Mouse (Mus musculus) liver, embryonic 13.5 days (tissue): Measurements from ENCODE around the gene Sox30. TPM values are rescaled to one million over a fixed set of nuclear protein-coding genes. Genes with fewer than 3 reads are reported as not detected.

Source experiments
- ATAC-seq: fragments of 200-750 bp; cut with Nextera tagmentation; 2 replicates; pipeline ENCODE4 v1.8.0; 2017; ENCODE audit warnings: low read depth, mild to moderate bottlenecking, moderate number of reproducible peaks, moderate library complexity
- DNase-seq: peaks from one replicate; pipeline ENCODE4 v3.0.0; 2022
- H3K27ac ChIP-seq: fragments of 300-500 bp; sonication (generic); 2 replicates; pipeline ENCODE4 v1.5.1; 2015; ENCODE audit warnings: moderate library complexity, mild to moderate bottlenecking, inconsistent platforms
- H3K27me3 ChIP-seq: fragments of 300-500 bp; sonication (generic); 2 replicates; pipeline ENCODE4 v1.6.1; 2015; ENCODE audit warnings: mild to moderate bottlenecking, inconsistent platforms
- H3K36me3 ChIP-seq: fragments of 300-500 bp; sonication (generic); 2 replicates; pipeline ENCODE4 v1.6.1; 2015; ENCODE audit warnings: mild to moderate bottlenecking, inconsistent platforms
- H3K4me1 ChIP-seq: fragments of 300-500 bp; sonication (generic); replicated peaks from 2 replicates; pipeline ENCODE4 v1.6.1; 2015; ENCODE audit warnings: inconsistent platforms
- H3K4me2 ChIP-seq: fragments of 300-500 bp; sonication (generic); 2 replicates; pipeline ENCODE4 v1.6.1; 2015; ENCODE audit warnings: inconsistent platforms, mild to moderate bottlenecking, moderate library complexity
- H3K4me3 ChIP-seq: fragments of 300-500 bp; sonication (generic); replicated peaks from 2 replicates; pipeline ENCODE4 v1.5.1; 2015; ENCODE audit warnings: mild to moderate bottlenecking, inconsistent platforms
- H3K9ac ChIP-seq: fragments of 300-500 bp; sonication (generic); 2 replicates; pipeline ENCODE4 v1.6.1; 2015; ENCODE audit warnings: mild to moderate bottlenecking, inconsistent platforms
- H3K9me3 ChIP-seq: fragments of 300-500 bp; sonication (generic); replicated peaks from 2 replicates; pipeline ENCODE4 v1.6.1; 2016; ENCODE audit warnings: inconsistent platforms
- WGBS: fragments of 180-500 bp; shearing (Covaris S2); methylation state at CpG from one replicate; pipeline ENCODE4 v1.1.7; 2015; ENCODE audit not compliant: insufficient replicate concordance; 5-methylcytosine and 5-hydroxymethylcytosine counted together
- polyA plus RNA-seq: library from polyadenylated mRNA; unstranded; fragments of >200 nt; fragmentation: Nextera tagmentation; extraction: Ambion mirVana; gene quantifications from 2 replicates; pipeline ENCODE4 v1.2.1, GENCODE M21; 2015

The Sox30 gene
- polyA plus RNA-seq, 1 experiment from 2014 or later: not detected

GRCm38 (mm10) chr11:46058011-46058410 is 77.9 kb downstream of the Sox30 start:
- peaks cover 19% of the 10 kb centered on the region for H3K4me1 ChIP-seq
- H3K27me3 ChIP-seq: peaks cover 87% of the 10 kb centered on the region
- DNase-seq: no peak
- no peak overlapping the region for H3K27ac ChIP-seq
- peak overlapping the region; percentile 17; the same call in 1 of the 2 replicates for H3K4me2 ChIP-seq
- H3K4me3 ChIP-seq: no peak overlapping the region
- no peaks in the 10 kb centered on the region for H3K36me3 ChIP-seq
- WGBS: 50% methylated on average over 9 of the region's 9 CpGs
- H3K9ac ChIP-seq: no peak overlapping the region
- no peaks in the 10 kb centered on the region for H3K9me3 ChIP-seq
- ATAC-seq: no peak

DNA sequence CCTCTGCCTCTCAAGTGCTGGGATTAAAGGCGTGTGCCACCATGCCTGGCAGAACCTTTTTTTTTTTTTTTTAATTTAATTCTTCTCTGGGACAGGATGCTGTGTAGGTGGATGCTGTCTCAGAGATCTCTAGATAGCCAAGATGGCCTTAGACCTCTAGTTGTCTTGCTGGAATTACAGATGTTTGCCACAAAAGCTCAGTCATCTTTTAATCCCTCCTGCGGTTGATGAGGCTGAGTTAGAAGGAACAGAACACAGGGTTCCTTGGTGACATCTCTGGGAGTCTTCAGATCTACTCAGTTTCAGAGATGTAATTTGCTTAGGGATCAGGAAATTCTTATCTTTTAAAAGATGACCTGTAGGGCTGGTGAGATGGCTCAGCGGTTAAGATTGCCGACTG is 78.8 kb downstream of the Sox30 start:
- H3K4me2 ChIP-seq: no peak overlapping the region
- no peaks in the 10 kb centered on the region for H3K36me3 ChIP-seq
- WGBS: 81% methylated on average over 4 of the region's 4 CpGs

GRCm38 (mm10) chr11:46059887-46060650 is 80.0 kb downstream of the Sox30 start:
- no peak overlapping the region for H3K27ac ChIP-seq
- no peak overlapping the region for H3K4me2 ChIP-seq
- no peak for ATAC-seq
- peaks cover 19% of the 10 kb centered on the region for H3K4me1 ChIP-seq
- H3K36me3 ChIP-seq: no peaks in the 10 kb centered on the region
- DNase-seq: no peak
- H3K9me3 ChIP-seq: no peaks in the 10 kb centered on the region
- H3K9ac ChIP-seq: no peak overlapping the region
- peaks cover 80% of the 10 kb centered on the region for H3K27me3 ChIP-seq
- 45% methylated on average over 8 of the region's 8 CpGs for WGBS
- no peak overlapping the region for H3K4me3 ChIP-seq

More for the DNA sequence above, 78.8 kb downstream of the Sox30 start:
- H3K9ac ChIP-seq: no peak overlapping the region
- H3K9me3 ChIP-seq: no peaks in the 10 kb centered on the region
- no peak overlapping the region for H3K27ac ChIP-seq
- peaks cover 86% of the 10 kb centered on the region for H3K27me3 ChIP-seq
- peaks cover 19% of the 10 kb centered on the region for H3K4me1 ChIP-seq
- DNase-seq (no peak), ATAC-seq (no peak)
- no peak overlapping the region for H3K4me3 ChIP-seq

GRCm38 (mm10) chr11:46060651-46061020 is 80.5 kb downstream of the Sox30 start:
- no peaks in the 10 kb centered on the region for H3K36me3 ChIP-seq
- no peak overlapping the region for H3K4me2 ChIP-seq
- peaks cover 23% of the 10 kb centered on the region for H3K4me1 ChIP-seq
- H3K27ac ChIP-seq: no peak overlapping the region
- H3K27me3 ChIP-seq: peaks cover 74% of the 10 kb centered on the region
- WGBS: 45% methylated on average over 5 of the region's 5 CpGs
- DNase-seq (no peak), ATAC-seq (no peak)
- H3K9me3 ChIP-seq: no peaks in the 10 kb centered on the region
- H3K4me3 ChIP-seq: no peak overlapping the region
- no peak overlapping the region for H3K9ac ChIP-seq

DNA sequence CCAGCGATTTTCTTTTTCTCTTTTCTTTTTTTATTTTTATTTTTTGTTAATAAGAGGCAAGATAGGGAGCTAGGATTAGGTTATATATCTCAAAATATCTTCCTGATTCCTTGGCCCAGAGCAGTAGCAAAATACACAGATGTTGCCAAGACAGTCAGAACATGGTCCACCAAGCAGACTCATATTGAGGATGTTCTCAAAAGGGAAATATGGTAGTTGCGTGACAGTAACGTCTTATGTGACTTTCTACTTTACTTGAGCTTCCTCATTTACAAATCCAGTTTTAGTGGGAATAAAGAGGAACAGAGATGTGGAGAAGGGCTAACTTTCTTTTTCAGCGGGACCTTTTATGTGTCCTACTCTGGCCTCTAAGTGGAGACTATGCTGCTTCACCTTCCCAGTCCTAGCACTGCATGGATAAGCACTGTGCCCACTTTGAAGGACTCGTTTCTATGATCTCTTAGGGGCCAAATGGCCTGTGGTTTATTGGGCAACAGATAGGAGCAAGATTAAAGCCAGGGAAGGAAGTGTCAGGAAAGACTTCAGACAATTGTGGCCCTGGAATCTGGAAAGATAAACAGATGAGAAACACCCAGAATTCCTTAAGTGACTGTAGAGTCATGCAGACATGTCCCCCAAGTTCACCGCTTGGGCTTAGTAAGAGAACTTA is 81.8 kb downstream of the Sox30 start:
- Histone ChIP-seq H3K4me2 (no peak overlapping the region), H3K36me3 (no peaks in the 10 kb centered on the region), H3K4me1 (peaks cover 19% of the 10 kb centered on the region), H3K4me3 (no peak overlapping the region), H3K27ac (no peak overlapping the region), H3K9ac (no peak overlapping the region), H3K27me3 (peaks cover 62% of the 10 kb centered on the region), H3K9me3 (no peaks in the 10 kb centered on the region)
- no peak for DNase-seq
- ATAC-seq: no peak
- 29% methylated on average over 6 of the region's 6 CpGs for WGBS

DNA sequence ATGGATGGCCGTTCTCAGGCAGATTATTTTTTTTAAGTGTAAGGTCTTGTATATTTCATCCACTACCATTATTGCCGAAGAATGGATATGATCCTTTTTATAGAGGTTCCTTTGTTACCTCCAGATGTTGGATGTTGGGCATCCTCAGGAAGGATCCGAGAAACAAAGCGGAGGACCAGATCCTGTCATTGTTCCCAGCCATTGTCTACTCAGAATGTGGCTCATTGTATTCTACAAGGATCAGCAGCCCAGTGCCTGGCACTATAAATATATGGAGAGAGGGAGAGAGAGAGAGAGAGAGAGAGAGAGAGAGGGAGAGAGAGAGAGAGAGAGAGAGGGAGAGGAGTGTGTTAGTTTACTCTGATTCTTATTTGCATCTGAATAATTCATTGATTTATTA is 82.5 kb downstream of the Sox30 start:
- ATAC-seq (no peak), DNase-seq (no peak)
- H3K4me3 ChIP-seq: no peak overlapping the region
- H3K9me3 ChIP-seq: no peaks in the 10 kb centered on the region
- H3K4me2 ChIP-seq: no peak overlapping the region
- H3K4me1 ChIP-seq: peaks cover 15% of the 10 kb centered on the region
- WGBS: 48% methylated on average over 4 of the region's 4 CpGs
- H3K27me3 ChIP-seq: peaks cover 55% of the 10 kb centered on the region
- no peak overlapping the region for H3K27ac ChIP-seq
- H3K9ac ChIP-seq: no peak overlapping the region
- no peaks in the 10 kb centered on the region for H3K36me3 ChIP-seq

GRCm38 (mm10) chr11:46062993-46063731 is 83.1 kb downstream of the Sox30 start:
- no peak for DNase-seq
- 45% methylated on average over 9 of the region's 9 CpGs for WGBS
- Histone ChIP-seq H3K4me2 (no peak overlapping the region), H3K27me3 (peaks cover 49% of the 10 kb centered on the region), H3K36me3 (no peaks in the 10 kb centered on the region), H3K27ac (no peak overlapping the region), H3K9ac (no peak overlapping the region), H3K4me3 (no peak overlapping the region), H3K9me3 (no peaks in the 10 kb centered on the region), H3K4me1 (peaks cover 15% of the 10 kb centered on the region)
- ATAC-seq: no peak

- Histone ChIP-seq H3K9ac (no peak overlapping the region), H3K27ac (peak overlapping the region; percentile 34), H3K27me3 (peaks cover 34% of the 10 kb centered on the region), H3K4me3 (no peak overlapping the region), H3K4me2 (no peak overlapping the region), H3K4me1 (peaks cover 19% of the 10 kb centered on the region), H3K9me3 (no peaks in the 10 kb centered on the region), H3K36me3 (no peaks in the 10 kb centered on the region)
- ATAC-seq (no peak), DNase-seq (no peak)
- 45% methylated on average over 8 of the region's 8 CpGs for WGBS
Observed at GRCm38 (mm10) chr11:46064767-46065166, 84.7 kb downstream of the Sox30 start.

GRCm38 (mm10) chr11:46065201-46066011 is 85.3 kb downstream of the Sox30 start:
- H3K36me3 ChIP-seq: no peaks in the 10 kb centered on the region
- peaks cover 24% of the 10 kb centered on the region for H3K4me1 ChIP-seq
- no peaks in the 10 kb centered on the region for H3K9me3 ChIP-seq
- H3K4me2 ChIP-seq: no peak overlapping the region
- H3K4me3 ChIP-seq: no peak overlapping the region
- DNase-seq: no peak
- WGBS: 44% methylated on average over 21 of the region's 21 CpGs
- H3K9ac ChIP-seq: no peak overlapping the region
- H3K27ac ChIP-seq: peak overlapping the region; percentile 34; the same call in 1 of the 2 replicates
- peaks cover 28% of the 10 kb centered on the region for H3K27me3 ChIP-seq
- peak; percentile 70 for ATAC-seq
